Mouse (Mus musculus): ENCODE measurements around the gene Lypd5.

Lypd5 gene

GRCm38 (mm10) chr7:24359269-24359668 is 10.3 kb downstream of the Lypd5 start:
- intact Hi-C loops (cut with DNase I), result no loop called here

GRCm38 (mm10) chr7:24361001-24361400 is 12.0 kb downstream of the Lypd5 start:
- intact Hi-C loops (cut with DNase I), result no loop called here

GRCm38 (mm10) chr7:24363228-24363627 is 14.2 kb downstream of the Lypd5 start:
- intact Hi-C loops (cut with DNase I), result no loop called here

- intact Hi-C loops (cut with DNase I), result loop anchor here (2.0 kb wide), 2 partner anchors 20 to 42 kb away; no protein-coding TSS in a partner anchor
Measured at GRCm38 (mm10) chr7:24364827-24365226, 15.8 kb downstream of the Lypd5 start.

- intact Hi-C loops (cut with DNase I), result loop anchor here (2.0 kb wide), 2 partner anchors 19 to 41 kb away; no protein-coding TSS in a partner anchor
Measured at GRCm38 (mm10) chr7:24365258-24366014, 16.4 kb downstream of the Lypd5 start.

GRCm38 (mm10) chr7:24366716-24367632 is 18.0 kb downstream of the Lypd5 start:
- intact Hi-C loops (cut with DNase I), result no loop called here

GRCm38 (mm10) chr7:24368226-24368625 is 19.2 kb downstream of the Lypd5 start:
- intact Hi-C loops (cut with DNase I), result no loop called here

- intact Hi-C loops (cut with DNase I), result no loop called here
Measured at GRCm38 (mm10) chr7:24368946-24369345, 19.9 kb downstream of the Lypd5 start.

GRCm38 (mm10) chr7:24369731-24370541 is 20.9 kb downstream of the Lypd5 start, which contains the start of gene Kcnn4:
TSS of gene Kcnn4 (plus strand) at chr7:24370263.
- intact Hi-C loops (cut with DNase I), result no loop called here

- intact Hi-C loops (cut with DNase I), result no loop called here
Measured at GRCm38 (mm10) chr7:24371012-24371808, 22.2 kb downstream of the Lypd5 start.

GRCm38 (mm10) chr7:24371809-24372145 is 22.8 kb downstream of the Lypd5 start:
- intact Hi-C loops (cut with DNase I), result no loop called here

GRCm38 (mm10) chr7:24372300-24372699 is 23.3 kb downstream of the Lypd5 start:
- intact Hi-C loops (cut with DNase I), result no loop called here

GRCm38 (mm10) chr7:24372786-24373185 is 23.8 kb downstream of the Lypd5 start:
- intact Hi-C loops (cut with DNase I), result no loop called here

- intact Hi-C loops (cut with DNase I), result no loop called here
Measured at GRCm38 (mm10) chr7:24373538-24374379, 24.8 kb downstream of the Lypd5 start.

GRCm38 (mm10) chr7:24376456-24376855 is 27.5 kb downstream of the Lypd5 start:
- intact Hi-C loops (cut with DNase I), result no loop called here

GRCm38 (mm10) chr7:24377091-24377865 is 28.3 kb downstream of the Lypd5 start:
- intact Hi-C loops (cut with DNase I), result no loop called here

- intact Hi-C loops (cut with DNase I), result no loop called here
Measured at GRCm38 (mm10) chr7:24378049-24378701, 29.2 kb downstream of the Lypd5 start.

GRCm38 (mm10) chr7:24379934-24380333 is 30.9 kb downstream of the Lypd5 start:
- intact Hi-C loops (cut with DNase I), result no loop called here
